Mouse (Mus musculus) granulocyte monocyte progenitor cell, adult 5-6 weeks (primary cell): ENCODE results near the gene Kcnh1. TPM values are rescaled to one million over a fixed set of nuclear protein-coding genes. Genes with fewer than 3 reads are reported as not detected.

Source experiments
- ATAC-seq: replicated peaks from 2 replicates; pipeline ENCODE4 v1.8.0; 2016; ENCODE audit warnings: mild to moderate bottlenecking, moderate TSS enrichment, inconsistent platforms; ENCODE audit not compliant: poor library complexity, severe bottlenecking
- total RNA-seq, 2 experiments: library from RNA; stranded (forward) in 1 of 2; stranded (reverse) in 1 of 2; fragments of 200-712, 200-1000 nt in 1 of 2; fragments of >200 nt in 1 of 2; fragmentation: Nextera tagmentation in 1 of 2; gene quantifications; 2 replicates each; pipeline ENCODE4 v1.2.3; 2014 to 2017

Kcnh1 gene
- total RNA-seq, 2 experiments from 2014 or later = not detected

DNA sequence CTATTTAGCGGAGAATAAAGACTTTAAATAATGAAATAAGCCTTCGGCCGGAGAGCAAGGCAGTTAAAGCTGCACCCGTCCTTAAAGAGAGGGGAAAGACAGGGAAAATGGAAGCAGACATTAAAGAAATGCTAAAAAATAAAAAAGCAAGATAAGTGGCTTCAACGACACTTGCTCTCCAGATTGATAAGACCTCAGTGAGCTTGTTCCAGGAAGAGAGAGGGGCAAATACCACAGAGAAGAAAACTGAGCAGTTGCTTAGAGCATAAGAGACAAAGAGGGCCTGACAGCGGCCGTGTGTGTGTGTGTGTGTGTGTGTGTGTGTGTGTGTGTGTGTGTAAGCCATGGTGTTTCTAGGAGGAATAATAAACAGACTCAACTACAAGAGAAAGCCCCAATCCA is 123.0 kb downstream of the Kcnh1 start:
- no peak for ATAC-seq

DNA sequence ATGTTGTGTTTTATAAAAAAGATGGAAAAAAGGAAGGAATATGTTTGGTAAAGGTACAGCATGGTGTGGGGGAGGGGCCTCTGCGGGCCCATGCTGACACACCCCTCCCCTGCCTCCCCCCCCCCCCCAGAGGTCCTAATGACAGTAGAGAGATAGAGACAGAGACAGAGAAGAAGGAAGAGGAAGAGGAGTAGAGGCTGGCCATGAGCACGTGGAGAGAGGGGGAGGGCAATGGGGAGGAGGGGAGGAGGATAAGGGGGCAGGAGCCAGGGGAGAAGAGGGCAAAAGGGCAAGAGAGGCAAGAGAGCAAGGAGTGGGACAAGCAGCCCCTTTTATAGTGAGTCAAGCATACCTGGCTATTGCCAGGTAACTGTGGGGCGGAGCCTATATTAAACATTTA is 123.5 kb downstream of the Kcnh1 start:
- ATAC-seq = no peak

GRCm38 (mm10) chr1:192315392-192316070 is 125.0 kb downstream of the Kcnh1 start:
- ATAC-seq = no peak

- no peak for ATAC-seq
Observed at GRCm38 (mm10) chr1:192324223-192324622, 133.6 kb downstream of the Kcnh1 start.

DNA sequence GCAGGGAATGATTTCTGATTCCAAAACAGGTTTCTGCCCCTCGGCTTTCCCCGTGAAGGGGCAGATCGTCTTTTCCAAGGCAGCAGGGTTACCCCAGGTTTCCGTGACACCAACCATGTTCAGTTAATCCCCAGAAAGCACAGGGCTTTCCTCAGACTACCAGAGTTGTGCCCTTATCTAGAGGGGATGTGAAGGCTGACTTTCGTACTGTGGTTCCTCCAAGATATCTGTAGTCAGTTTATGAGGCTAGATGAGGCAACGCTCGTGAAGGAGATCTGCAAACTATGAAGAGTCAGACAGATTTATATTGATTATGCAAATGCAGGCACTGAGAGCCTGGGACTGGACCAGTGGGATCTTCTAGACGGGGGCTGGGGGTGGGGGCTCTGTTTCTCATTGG is 136.5 kb downstream of the Kcnh1 start:
- ATAC-seq = no peak

GRCm38 (mm10) chr1:192331207-192331606 is 140.6 kb downstream of the Kcnh1 start:
- no peak for ATAC-seq

- ATAC-seq = no peak
Observed at GRCm38 (mm10) chr1:192336029-192336428, 145.5 kb downstream of the Kcnh1 start.

- ATAC-seq = no peak
Observed at GRCm38 (mm10) chr1:192339361-192340077, 148.9 kb downstream of the Kcnh1 start.

GRCm38 (mm10) chr1:192341774-192342173 is 151.2 kb downstream of the Kcnh1 start:
- no peak for ATAC-seq

- ATAC-seq = no peak
Observed at GRCm38 (mm10) chr1:192343996-192344395, 153.4 kb downstream of the Kcnh1 start.

GRCm38 (mm10) chr1:192347327-192347726 is 156.8 kb downstream of the Kcnh1 start:
- ATAC-seq = no peak

- no peak for ATAC-seq
Observed at GRCm38 (mm10) chr1:192356231-192356630, 165.7 kb downstream of the Kcnh1 start.

- no peak for ATAC-seq
Observed at GRCm38 (mm10) chr1:192359212-192359611, 168.6 kb downstream of the Kcnh1 start.

- ATAC-seq = no peak
Observed at GRCm38 (mm10) chr1:192368336-192368735, 177.8 kb downstream of the Kcnh1 start.

- no peak for ATAC-seq
Observed at GRCm38 (mm10) chr1:192371943-192372614, 181.5 kb downstream of the Kcnh1 start.

GRCm38 (mm10) chr1:192378546-192379075 is 188.0 kb downstream of the Kcnh1 start:
- ATAC-seq = no peak

DNA sequence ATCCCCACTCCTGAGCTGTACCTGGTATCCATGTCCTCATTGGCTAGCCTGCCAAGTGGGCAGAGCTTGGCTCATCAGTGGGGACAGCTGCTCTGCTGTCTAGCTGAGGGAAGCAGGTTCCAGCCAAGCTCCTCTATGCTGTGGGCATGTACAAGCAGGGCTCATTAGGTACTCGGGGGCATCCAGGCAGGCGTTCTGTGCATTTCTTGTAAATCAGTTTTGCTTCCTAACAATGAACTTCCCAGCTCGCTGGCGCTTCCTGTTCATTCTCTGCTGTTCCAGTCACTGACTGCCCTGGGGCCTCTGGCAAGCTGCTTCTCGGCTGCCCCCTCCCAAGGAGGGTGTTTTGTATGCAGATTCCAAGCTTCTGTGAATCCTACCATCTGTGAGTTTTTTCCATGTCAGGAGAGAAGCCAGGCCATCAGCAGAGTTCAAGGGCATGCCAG is 190.0 kb downstream of the Kcnh1 start:
- ATAC-seq = no peak

- ATAC-seq = no peak
Observed at GRCm38 (mm10) chr1:192387624-192388023, 197.1 kb downstream of the Kcnh1 start.

- ATAC-seq = no peak
Observed at GRCm38 (mm10) chr1:192391041-192391440, 200.5 kb downstream of the Kcnh1 start.

DNA sequence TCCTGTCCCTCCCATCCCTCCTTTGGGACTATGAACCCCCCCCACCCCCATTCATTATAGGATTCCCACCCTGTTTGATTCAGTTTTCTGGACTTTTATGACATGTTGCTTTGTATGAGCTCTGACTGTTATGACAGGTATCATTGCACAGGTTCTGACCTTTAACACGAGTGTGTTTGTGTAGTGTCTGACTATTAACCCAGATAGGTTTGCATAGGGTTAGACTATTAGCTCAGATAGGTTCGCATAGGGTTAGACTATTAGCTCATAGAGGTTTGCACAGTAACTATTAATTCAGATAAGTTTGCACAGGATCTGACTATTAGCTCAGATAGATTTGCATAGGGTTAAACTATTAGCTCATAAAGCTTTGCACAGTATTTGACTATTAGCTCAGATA is 201.7 kb downstream of the Kcnh1 start:
- ATAC-seq = no peak
